Mouse (Mus musculus) liver, embryonic 16.5 days (tissue): ENCODE measurements around the gene Dync1i2. TPM values are rescaled to one million over a fixed set of nuclear protein-coding genes. Genes with fewer than 3 reads are reported as not detected.

Experiments
- ATAC-seq: fragments of 200-750 bp; cut with Nextera tagmentation; 2 replicates; pipeline ENCODE4 v1.8.0; 2017; ENCODE audit warnings: low read depth, mild to moderate bottlenecking, moderate number of reproducible peaks, moderate library complexity
- H3K27ac ChIP-seq: fragments of 300-500 bp; sonication (generic); 2 replicates; pipeline ENCODE4 v1.5.1; 2014; ENCODE audit warnings: mild to moderate bottlenecking, low read length
- H3K27me3 ChIP-seq: fragments of 300-500 bp; sonication (generic); 2 replicates; pipeline ENCODE4 v1.6.1; 2014; ENCODE audit warnings: low read depth, low read length, mixed read lengths; ENCODE audit not compliant: control insufficient read depth, insufficient read depth
- H3K36me3 ChIP-seq: fragments of 300-500 bp; sonication (generic); 2 replicates; pipeline ENCODE4 v1.6.1; 2014; ENCODE audit warnings: mild to moderate bottlenecking; ENCODE audit not compliant: control insufficient read depth, insufficient read depth
- H3K4me1 ChIP-seq: fragments of 300-500 bp; sonication (generic); 2 replicates; pipeline ENCODE4 v1.6.1; 2014; ENCODE audit warnings: low read depth, low read length, mixed read lengths; ENCODE audit not compliant: control insufficient read depth
- H3K4me2 ChIP-seq: fragments of 300-500 bp; sonication (generic); 2 replicates; pipeline ENCODE4 v1.6.1; 2014; ENCODE audit warnings: low read depth, low read length, mixed read lengths
- H3K4me3 ChIP-seq: fragments of 300-500 bp; sonication (generic); 2 replicates; pipeline ENCODE4 v1.5.1; 2014; ENCODE audit warnings: low read depth, mild to moderate bottlenecking, low read length
- H3K9ac ChIP-seq: fragments of 300-500 bp; sonication (generic); 2 replicates; pipeline ENCODE4 v1.6.1; 2014; ENCODE audit warnings: low read depth, low read length
- H3K9me3 ChIP-seq: fragments of 300-500 bp; sonication (generic); replicated peaks from 2 replicates; pipeline ENCODE4 v1.6.1; 2016; ENCODE audit warnings: low read length; ENCODE audit not compliant: control insufficient read depth
- WGBS: fragments of 180-500 bp; shearing (Covaris S2); extraction: QIAGEN DNeasy Blood & Tissue Kit; methylation state at CpG from one replicate; pipeline ENCODE4 v1.1.7; 2014; ENCODE audit not compliant: insufficient replicate concordance; 5-methylcytosine and 5-hydroxymethylcytosine counted together
- polyA plus RNA-seq: library from polyadenylated mRNA; unstranded; fragments of >200 nt; fragmentation: Nextera tagmentation; extraction: Ambion mirVana; gene quantifications from 2 replicates; pipeline ENCODE4 v1.2.1, GENCODE M21; 2015

The Dync1i2 gene
- polyA plus RNA-seq, 1 experiment from 2014 or later, result 23.2 TPM

DNA sequence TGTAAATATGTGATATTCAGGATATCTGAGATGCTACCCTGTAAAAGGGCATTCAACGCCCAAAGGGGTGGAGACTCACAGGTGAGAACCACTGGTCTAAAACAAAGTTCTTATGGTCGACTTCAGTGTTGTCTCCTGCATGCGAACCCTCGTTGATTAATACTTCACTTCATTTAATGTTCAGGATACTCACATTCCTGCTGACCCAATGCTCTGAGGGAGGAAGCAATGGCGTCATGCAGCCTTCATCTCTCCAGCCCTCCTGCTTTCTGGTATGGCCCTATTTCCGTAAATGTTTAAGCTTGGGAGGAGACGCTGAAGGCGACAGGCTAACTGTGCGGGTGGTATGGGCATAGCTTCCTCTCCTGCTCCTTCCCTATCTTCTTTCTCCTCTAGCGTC is 31.8 kb upstream of the Dync1i2 start:
- no peaks in the 10 kb centered on the region for H3K9me3 ChIP-seq
- no peak overlapping the region for H3K27ac ChIP-seq
- no peak overlapping the region for H3K4me3 ChIP-seq
- no peaks in the 10 kb centered on the region for H3K27me3 ChIP-seq
- H3K4me2 ChIP-seq, result no peak overlapping the region
- no peak overlapping the region for H3K9ac ChIP-seq
- no peaks in the 10 kb centered on the region for H3K36me3 ChIP-seq
- H3K4me1 ChIP-seq, result peaks cover 2% of the 10 kb centered on the region
- ATAC-seq, result no peak
- 74% methylated on average over 10 of the region's 10 CpGs for WGBS

DNA sequence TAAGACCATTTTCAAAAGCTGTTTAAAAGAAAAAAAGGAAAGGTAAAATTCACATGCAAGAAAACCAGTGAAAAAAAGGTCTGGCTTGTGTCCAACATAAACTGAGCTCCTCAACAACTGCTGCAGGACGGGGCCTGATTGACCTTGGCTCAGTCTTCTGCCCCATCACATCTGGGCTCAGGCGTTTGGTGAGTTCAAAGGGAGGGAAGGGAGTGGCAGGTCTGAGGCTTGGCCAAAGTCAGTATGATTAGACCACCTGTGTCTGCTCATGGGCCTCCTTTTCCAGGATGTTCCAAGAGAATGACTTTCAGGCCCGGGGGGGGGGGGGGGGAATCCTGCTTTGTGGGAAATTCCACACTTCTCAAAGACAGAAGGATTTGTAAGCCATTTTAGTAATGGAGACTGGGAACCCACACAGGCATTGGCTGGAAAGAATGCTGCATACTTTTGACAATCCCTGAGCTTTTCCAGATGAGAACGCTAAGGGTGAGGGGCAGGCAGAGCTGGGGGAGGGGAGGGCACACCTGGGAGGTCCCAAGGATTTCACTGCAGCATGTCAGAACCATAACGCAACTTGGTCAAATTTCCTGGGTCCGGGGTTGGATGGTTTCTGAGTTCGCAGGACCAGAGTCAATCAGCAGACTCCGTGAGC is 30.8 kb upstream of the Dync1i2 start:
- no peaks in the 10 kb centered on the region for H3K9me3 ChIP-seq
- WGBS, result 61% methylated on average over 8 of the region's 8 CpGs
- H3K4me3 ChIP-seq, result no peak overlapping the region
- no peak overlapping the region for H3K9ac ChIP-seq
- no peaks in the 10 kb centered on the region for H3K27me3 ChIP-seq
- no peak overlapping the region for H3K27ac ChIP-seq
- H3K4me1 ChIP-seq, result peaks cover 2% of the 10 kb centered on the region
- no peak overlapping the region for H3K4me2 ChIP-seq
- no peaks in the 10 kb centered on the region for H3K36me3 ChIP-seq
- no peak for ATAC-seq

DNA sequence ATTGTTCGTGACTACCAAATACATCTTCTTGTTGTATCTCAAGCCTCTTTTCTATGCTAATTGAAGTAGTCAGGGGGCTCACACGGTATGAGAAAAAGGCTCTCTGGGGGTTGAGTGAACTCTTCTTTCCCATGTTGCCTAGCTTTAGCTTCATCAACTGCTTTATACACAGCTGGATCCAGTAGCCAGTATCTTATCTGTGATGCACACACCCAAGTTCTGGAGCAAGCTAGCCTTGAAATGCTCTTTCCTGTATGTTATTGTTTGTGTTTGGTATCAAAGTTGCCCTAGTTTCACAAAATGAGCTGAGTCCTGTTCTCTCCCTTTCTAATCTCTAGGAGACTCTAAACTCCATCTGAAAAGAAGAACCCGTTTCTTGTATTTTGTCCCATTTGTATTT is 23.6 kb upstream of the Dync1i2 start:
- no peak overlapping the region for H3K4me3 ChIP-seq
- no peak overlapping the region for H3K9ac ChIP-seq
- 0 out of 2 replicates have a peak overlapping the region, but pooled peaks have one; percentile 57 for H3K27ac ChIP-seq
- peak; percentile 82 for ATAC-seq
- 44% methylated on average over 3 of the region's 3 CpGs for WGBS
- no peaks in the 10 kb centered on the region for H3K36me3 ChIP-seq
- H3K4me1 ChIP-seq, result peaks cover 2% of the 10 kb centered on the region
- no peaks in the 10 kb centered on the region for H3K9me3 ChIP-seq
- no peak overlapping the region for H3K4me2 ChIP-seq
- peaks cover 16% of the 10 kb centered on the region for H3K27me3 ChIP-seq

GRCm38 (mm10) chr2:71188861-71189260 is 22.6 kb upstream of the Dync1i2 start:
- peaks cover 16% of the 10 kb centered on the region for H3K27me3 ChIP-seq
- no peak overlapping the region for H3K9ac ChIP-seq
- no peak overlapping the region for H3K4me2 ChIP-seq
- H3K36me3 ChIP-seq, result no peaks in the 10 kb centered on the region
- no peak for ATAC-seq
- H3K9me3 ChIP-seq, result no peaks in the 10 kb centered on the region
- no peak overlapping the region for H3K4me3 ChIP-seq
- H3K4me1 ChIP-seq, result peaks cover 2% of the 10 kb centered on the region
- no peak overlapping the region for H3K27ac ChIP-seq
- WGBS, result 55% methylated on average over 2 of the region's 2 CpGs

DNA sequence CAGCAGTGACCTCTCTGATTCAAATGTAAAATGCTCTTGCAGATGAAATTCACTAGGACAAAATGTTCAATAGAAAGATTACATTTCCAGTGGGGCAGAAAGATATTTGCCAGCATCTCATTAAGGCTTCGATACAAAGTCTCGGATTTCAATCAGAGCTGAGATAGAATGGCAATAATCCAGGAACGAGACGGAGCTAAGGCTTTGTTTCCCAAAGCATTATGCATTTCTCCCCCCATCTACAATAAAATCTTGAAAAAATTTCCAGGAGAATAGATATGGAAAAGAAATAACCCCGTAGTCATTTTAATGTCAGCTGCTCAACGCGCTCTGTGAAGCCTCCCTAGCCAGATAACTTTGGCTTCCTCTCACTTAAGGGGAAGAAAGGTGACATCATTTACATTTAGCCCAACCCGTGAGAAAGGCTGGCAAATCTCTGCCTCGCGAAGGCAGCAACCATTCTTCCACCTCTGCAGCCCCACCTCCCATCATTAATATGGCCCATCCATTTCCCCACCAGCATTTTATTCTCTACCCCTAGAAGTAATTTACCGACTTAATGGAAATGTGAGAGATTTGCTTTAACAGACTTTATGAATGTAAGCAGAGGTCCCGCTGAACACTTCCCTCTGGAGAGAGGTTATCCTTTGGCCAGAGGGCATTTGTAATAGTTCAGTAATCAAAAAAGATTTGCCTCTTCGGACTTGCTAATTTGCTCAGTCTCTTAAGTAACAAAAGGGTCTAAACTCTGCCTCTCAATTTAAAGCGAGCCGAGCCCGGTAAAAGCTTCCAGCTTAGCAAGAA is 19.9 kb upstream of the Dync1i2 start:
- peaks cover 16% of the 10 kb centered on the region for H3K27me3 ChIP-seq
- no peak overlapping the region for H3K4me3 ChIP-seq
- peaks cover 2% of the 10 kb centered on the region for H3K4me1 ChIP-seq
- no peak for ATAC-seq
- WGBS, result 35% methylated on average over 16 of the region's 16 CpGs
- no peak overlapping the region for H3K27ac ChIP-seq
- no peaks in the 10 kb centered on the region for H3K36me3 ChIP-seq
- H3K9ac ChIP-seq, result no peak overlapping the region
- H3K9me3 ChIP-seq, result no peaks in the 10 kb centered on the region
- H3K4me2 ChIP-seq, result no peak overlapping the region

DNA sequence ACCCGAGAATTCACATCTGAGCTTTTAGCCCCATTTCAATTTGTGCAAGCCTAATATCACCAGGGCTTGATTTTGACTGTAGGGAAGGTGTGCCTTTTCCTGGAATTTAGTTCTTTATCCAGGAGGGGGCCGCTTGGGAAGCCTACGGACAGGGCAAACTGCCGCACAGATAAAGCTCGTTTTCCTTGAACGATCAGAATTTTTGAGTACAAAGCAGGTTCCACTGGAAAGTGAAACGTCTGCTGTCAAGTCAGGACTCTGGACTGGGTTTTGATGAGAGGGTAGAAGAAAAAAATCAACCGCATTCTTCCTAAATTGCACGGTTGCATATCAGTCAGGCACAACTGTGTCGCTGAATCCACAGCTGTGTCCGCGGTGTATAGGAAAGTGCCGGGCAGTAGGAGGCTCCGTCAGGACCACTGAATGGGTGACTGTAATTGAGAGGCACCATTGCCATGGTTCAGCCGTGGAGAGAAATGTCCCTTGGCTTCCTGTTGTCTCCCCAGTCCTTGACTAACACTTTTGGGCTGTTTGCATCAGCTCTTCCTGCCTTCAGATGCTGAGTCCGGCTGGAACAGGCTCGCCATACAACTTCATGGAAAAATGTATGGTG is 19.2 kb upstream of the Dync1i2 start:
- Histone ChIP-seq H3K4me1 (peaks cover 2% of the 10 kb centered on the region), H3K9ac (no peak overlapping the region), H3K4me2 (no peak overlapping the region), H3K9me3 (no peaks in the 10 kb centered on the region), H3K27me3 (peaks cover 16% of the 10 kb centered on the region), H3K36me3 (no peaks in the 10 kb centered on the region), H3K4me3 (no peak overlapping the region), H3K27ac (no peak overlapping the region)
- no peak for ATAC-seq
- 54% methylated on average over 17 of the region's 17 CpGs for WGBS

- Histone ChIP-seq H3K4me2 (no peak overlapping the region), H3K36me3 (no peaks in the 10 kb centered on the region), H3K27ac (no peak overlapping the region), H3K4me3 (no peak overlapping the region), H3K9me3 (no peaks in the 10 kb centered on the region), H3K9ac (no peak overlapping the region), H3K27me3 (peaks cover 16% of the 10 kb centered on the region), H3K4me1 (no peaks in the 10 kb centered on the region)
- no peak for ATAC-seq
- WGBS, result 70% methylated on average over 10 of the region's 10 CpGs
Observed at GRCm38 (mm10) chr2:71194137-71194960, 17.2 kb upstream of the Dync1i2 start.

DNA sequence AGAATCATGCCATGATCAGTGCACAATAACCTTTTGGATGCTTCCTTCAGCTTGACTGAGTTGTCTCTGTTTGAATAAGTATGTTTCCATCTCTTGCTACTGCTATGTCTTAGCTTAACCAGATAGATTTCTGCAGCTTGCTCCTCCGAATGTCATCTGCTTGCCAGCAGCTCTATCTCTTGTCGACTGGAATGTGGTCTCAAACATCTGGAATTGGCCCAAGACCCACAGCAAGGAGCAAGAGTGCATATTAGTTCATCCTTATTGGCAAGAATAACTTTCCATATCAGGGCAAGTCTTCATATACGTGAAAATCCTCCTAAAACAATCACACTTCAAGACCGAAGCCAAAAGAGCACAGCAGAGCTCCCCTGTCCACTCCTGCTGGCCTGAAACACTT is 14.6 kb upstream of the Dync1i2 start:
- Histone ChIP-seq H3K27me3 (peaks cover 6% of the 10 kb centered on the region), H3K27ac (no peak overlapping the region), H3K9me3 (no peaks in the 10 kb centered on the region), H3K4me3 (no peak overlapping the region), H3K9ac (no peak overlapping the region), H3K4me1 (no peaks in the 10 kb centered on the region), H3K4me2 (no peak overlapping the region), H3K36me3 (no peaks in the 10 kb centered on the region)
- ATAC-seq, result no peak
- WGBS, result 61% methylated on average over 4 of the region's 4 CpGs
